Mouse (Mus musculus) urinary bladder, postnatal 36 days (tissue): ENCODE measurements around the gene Npas2.

Experiments
- DNase-seq, 2 experiments: peaks; one replicate each; pipeline ENCODE4 v3.0.0; 2022; ENCODE audit warnings: low spot score in 2 of 2, mixed read lengths in 1 of 2

Gene Npas2

DNA sequence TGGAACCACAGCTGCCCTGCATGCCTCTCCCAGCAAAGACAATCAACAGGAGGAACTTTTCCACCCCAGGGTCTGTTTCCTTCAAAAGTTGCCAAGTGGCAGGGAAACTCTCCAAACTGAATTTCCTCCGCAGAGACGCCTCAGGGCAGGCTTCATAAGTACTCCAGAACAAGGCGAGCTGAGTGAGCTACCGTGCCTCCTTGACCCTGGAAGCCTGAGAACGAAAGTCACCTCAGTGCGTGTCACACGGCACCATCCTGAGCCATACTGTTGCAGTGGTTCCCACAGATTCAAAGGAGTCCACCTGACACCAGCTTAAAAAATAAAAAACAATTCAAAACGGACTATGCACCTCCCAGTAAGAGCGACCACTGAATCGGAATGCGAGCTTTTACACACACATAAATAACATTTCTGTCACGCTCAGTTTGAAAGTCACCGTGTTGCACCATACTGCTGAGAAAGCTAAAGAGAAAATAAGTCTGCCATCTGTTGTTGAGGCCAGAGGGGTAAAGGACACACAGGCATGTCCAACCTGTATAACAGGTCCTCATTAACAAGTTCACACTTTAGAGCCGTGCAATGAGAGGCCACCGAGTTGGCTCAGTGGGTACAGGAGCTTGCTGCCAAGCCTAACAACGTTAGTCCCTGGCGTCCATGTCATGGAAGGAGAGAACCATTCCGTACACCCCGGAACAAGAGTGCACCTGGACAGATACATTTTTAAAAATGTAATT lies 216.7 kb downstream of the Npas2 start:
- DNase-seq, result no peak
